Mouse (Mus musculus) heart, postnatal 0 days (tissue): Measurements from ENCODE around the gene Olfr462. TPM values are rescaled to one million over a fixed set of nuclear protein-coding genes. Genes with fewer than 3 reads are reported as not detected.

Experiments used
- ATAC-seq: fragments of 200-750 bp; cut with Nextera tagmentation; 2 replicates; pipeline ENCODE4 v1.8.0; 2017; ENCODE audit warnings: low read depth, moderate number of reproducible peaks, moderate library complexity; ENCODE audit not compliant: insufficient read depth
- DNase-seq: peaks from one replicate; pipeline ENCODE4 v3.0.0-alpha.2; 2016; ENCODE audit warnings: low spot score
- H3K27ac ChIP-seq: fragments of 300-500 bp; sonication (generic); 2 replicates; pipeline ENCODE4 v1.5.1; 2014; ENCODE audit warnings: low read depth, mild to moderate bottlenecking
- H3K27me3 ChIP-seq: fragments of 300-500 bp; sonication (generic); 2 replicates; pipeline ENCODE4 v1.6.1; 2014; ENCODE audit warnings: low read length, mixed read lengths; ENCODE audit not compliant: control insufficient read depth, insufficient read depth
- H3K36me3 ChIP-seq: fragments of 300-500 bp; sonication (generic); replicated peaks from 2 replicates; pipeline ENCODE4 v1.6.1; 2014; ENCODE audit warnings: low read length, mixed read lengths; ENCODE audit not compliant: control insufficient read depth, insufficient read depth
- H3K4me1 ChIP-seq: fragments of 300-500 bp; sonication (generic); 2 replicates; pipeline ENCODE4 v1.6.1; 2014; ENCODE audit warnings: antibody characterized with exemption; ENCODE audit not compliant: control insufficient read depth, insufficient read depth
- H3K4me2 ChIP-seq: fragments of 300-500 bp; sonication (generic); 2 replicates; pipeline ENCODE4 v1.6.1; 2014; ENCODE audit warnings: low read depth, mild to moderate bottlenecking, low read length, moderate library complexity
- H3K4me3 ChIP-seq: fragments of 300-500 bp; sonication (generic); 2 replicates; pipeline ENCODE4 v1.5.1; 2014; ENCODE audit warnings: low read depth, low read length
- H3K9ac ChIP-seq: fragments of 300-500 bp; sonication (generic); replicated peaks from 2 replicates; pipeline ENCODE4 v1.6.1; 2014; ENCODE audit warnings: low read depth, low read length, mixed read lengths
- H3K9me3 ChIP-seq: fragments of 300-500 bp; sonication (generic); replicated peaks from 2 replicates; pipeline ENCODE4 v1.6.1; 2016; ENCODE audit warnings: low read length; ENCODE audit not compliant: control insufficient read depth
- CTCF ChIP-seq: IDR thresholded peaks from 2 replicates; pipeline ENCODE4 v1.5.1; 2016; ENCODE audit warnings: antibody characterized with exemption, control low read depth, low read depth
- EP300 ChIP-seq: IDR thresholded peaks from 2 replicates; pipeline ENCODE4 v1.6.1; 2016; ENCODE audit warnings: antibody characterized with exemption, low read depth
- WGBS: fragments of 180-500 bp; shearing (Covaris S2); extraction: QIAGEN DNeasy Blood & Tissue Kit; methylation state at CpG from one replicate; pipeline ENCODE4 v1.1.7; 2014; 5-methylcytosine and 5-hydroxymethylcytosine counted together
- polyA plus RNA-seq: library from polyadenylated mRNA; unstranded; fragments of >200 nt; fragmentation: Nextera tagmentation; extraction: Ambion mirVana; gene quantifications from 2 replicates; pipeline ENCODE4 v1.2.1, GENCODE M21; 2015
- total RNA-seq: library from RNA; depleted of rRNA; stranded (reverse); fragments of >200 nt; gene quantifications from 2 replicates; pipeline ENCODE4 v1.2.3, GENCODE M21; 2014; ENCODE audit warnings: low replicate concordance

Olfr462 gene
- total and polyA plus RNA-seq, 2 experiments from 2014 or later = not detected

GRCm38 (mm10) chr11:87916005-87916404 is 23.9 kb upstream of the Olfr462 start:
- Histone ChIP-seq H3K27me3 (no peaks in the 10 kb centered on the region), H3K9me3 (no peaks in the 10 kb centered on the region), H3K4me1 (no peaks in the 10 kb centered on the region), H3K9ac (no peak overlapping the region), H3K4me3 (no peak overlapping the region), H3K36me3 (no peaks in the 10 kb centered on the region), H3K4me2 (no peak overlapping the region), H3K27ac (no peak overlapping the region)
- no peak for TF ChIP-seq CTCF
- no peak for TF ChIP-seq EP300
- WGBS = 100% methylated on average over 1 of the region's 1 CpGs
- ATAC-seq = no peak
- DNase-seq = no peak

DNA sequence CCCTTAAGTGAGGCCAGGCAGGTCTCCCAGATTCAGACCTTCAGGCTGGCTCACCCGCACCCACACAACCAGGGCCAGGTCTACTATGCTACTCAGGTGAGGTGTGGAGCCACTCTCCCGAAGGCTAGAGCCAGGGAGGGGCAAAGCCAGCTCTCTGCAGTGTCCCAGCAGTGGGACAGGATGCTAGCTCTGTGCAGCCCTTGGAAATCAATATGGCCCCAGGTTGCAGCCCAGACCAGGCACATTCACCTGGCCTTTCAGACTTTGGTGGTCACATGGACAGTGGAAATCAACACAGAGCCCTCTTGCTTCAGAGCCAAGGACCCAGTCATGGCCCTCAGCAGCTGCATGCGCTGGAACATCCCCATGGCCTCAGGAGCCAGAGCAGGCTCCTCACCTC is 12.3 kb upstream of the Olfr462 start:
- Histone ChIP-seq H3K9me3 (no peaks in the 10 kb centered on the region), H3K36me3 (no peaks in the 10 kb centered on the region), H3K4me2 (no peak overlapping the region), H3K27me3 (no peaks in the 10 kb centered on the region), H3K4me3 (no peak overlapping the region), H3K9ac (no peak overlapping the region), H3K27ac (no peak overlapping the region), H3K4me1 (no peaks in the 10 kb centered on the region)
- no peak for TF ChIP-seq EP300
- no peak for TF ChIP-seq CTCF
- no peak for DNase-seq
- ATAC-seq = no peak
- 78% methylated on average over 3 of the region's 3 CpGs for WGBS

DNA sequence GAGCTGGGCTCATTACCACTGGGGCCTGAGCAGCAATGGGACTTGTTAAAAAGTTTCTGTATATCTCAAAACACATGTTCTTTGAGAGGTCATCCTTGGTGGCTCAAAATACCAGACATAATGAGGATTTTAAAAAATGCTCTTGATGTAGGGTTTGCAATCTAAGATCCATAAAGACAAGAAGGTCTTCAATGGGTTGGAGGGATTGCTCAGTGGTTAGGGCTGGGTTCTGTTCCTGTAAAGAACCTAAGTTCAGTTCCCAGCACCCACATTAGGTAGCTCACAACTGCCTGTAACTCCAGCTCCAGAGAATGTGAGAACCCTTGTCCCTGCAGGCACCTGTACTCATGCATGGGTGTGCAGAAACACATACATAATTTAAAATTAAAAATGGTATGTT is 5.2 kb upstream of the Olfr462 start, which contains the start of gene Olfr463:
Olfr463 (minus strand) TSS at position 101 of the 400 bp plus-strand sequence.
- no peak for DNase-seq
- Histone ChIP-seq H3K9ac (no peak within 1 kb of the TSS), H3K27me3 (peaks cover 13% of the 10 kb centered on the region; the same call in 1 of the 2 replicates), H3K4me3 (no peak within 1 kb of the TSS), H3K27ac (no peak within 1 kb of the TSS), H3K4me1 (no peaks in the 10 kb centered on the region), H3K9me3 (no peaks in the 10 kb centered on the region), H3K4me2 (no peak within 1 kb of the TSS), H3K36me3 (no peaks in the 10 kb centered on the region)
- ATAC-seq = no peak
- TF ChIP-seq EP300 (no peak), CTCF (no peak)

- no peaks in the 10 kb centered on the region for H3K36me3 ChIP-seq
- no peak for DNase-seq
- H3K4me2 ChIP-seq = no peak overlapping the region
- H3K27ac ChIP-seq = no peak overlapping the region
- no peaks in the 10 kb centered on the region for H3K27me3 ChIP-seq
- 71% methylated on average over 5 of the region's 5 CpGs for WGBS
- no peak overlapping the region for H3K4me3 ChIP-seq
- ATAC-seq = no peak
- no peaks in the 10 kb centered on the region for H3K4me1 ChIP-seq
- no peaks in the 10 kb centered on the region for H3K9me3 ChIP-seq
- no peak for TF ChIP-seq EP300
- TF ChIP-seq CTCF = no peak
- H3K9ac ChIP-seq = no peak overlapping the region
These were observed 7.2 kb downstream of the Olfr462 start for GRCm38 (mm10) chr11:87884856-87885255.

DNA sequence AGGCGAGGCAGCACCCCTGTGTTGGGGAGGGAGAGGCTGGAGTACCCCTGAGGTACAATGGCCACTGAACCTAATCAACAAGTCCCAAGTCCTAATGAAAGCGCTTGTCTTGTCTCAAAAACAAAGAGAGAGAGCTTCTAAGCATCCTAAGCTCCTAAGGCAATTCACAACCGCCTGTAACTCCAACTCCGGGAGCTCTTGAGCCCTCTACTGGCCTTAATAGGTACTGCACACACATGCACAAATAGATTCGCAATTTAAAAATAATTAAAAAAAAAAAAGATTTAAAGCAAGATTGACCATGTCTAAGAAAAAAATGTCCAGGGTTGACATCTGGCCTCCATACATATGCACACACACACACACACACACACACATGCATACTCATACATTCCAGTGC is 8.6 kb downstream of the Olfr462 start:
- H3K4me1 ChIP-seq = no peaks in the 10 kb centered on the region
- H3K9me3 ChIP-seq = no peaks in the 10 kb centered on the region
- no peak overlapping the region for H3K4me2 ChIP-seq
- TF ChIP-seq CTCF (peak; percentile 51), EP300 (no peak)
- no peak overlapping the region for H3K9ac ChIP-seq
- no peaks in the 10 kb centered on the region for H3K36me3 ChIP-seq
- ATAC-seq = no peak
- no peak for DNase-seq
- no peak overlapping the region for H3K4me3 ChIP-seq
- 44% methylated on average over 5 of the region's 5 CpGs for WGBS
- H3K27ac ChIP-seq = no peak overlapping the region
- H3K27me3 ChIP-seq = no peaks in the 10 kb centered on the region

GRCm38 (mm10) chr11:87881714-87882113 is 10.4 kb downstream of the Olfr462 start:
- DNase-seq = no peak
- Histone ChIP-seq H3K4me3 (no peak overlapping the region), H3K4me2 (no peak overlapping the region), H3K27ac (no peak overlapping the region), H3K4me1 (no peaks in the 10 kb centered on the region), H3K9me3 (no peaks in the 10 kb centered on the region), H3K27me3 (0 out of 2 replicates have a peak, but pooled peaks cover 2% of the 10 kb centered on the region), H3K9ac (no peak overlapping the region), H3K36me3 (no peaks in the 10 kb centered on the region)
- TF ChIP-seq CTCF = no peak
- no peak for TF ChIP-seq EP300
- no peak for ATAC-seq
- WGBS = 56% methylated on average over 4 of the region's 4 CpGs
